Mouse (Mus musculus): ENCODE data around the gene Serpinb6d. TPM values are rescaled to one million over a fixed set of nuclear protein-coding genes. Genes with fewer than 3 reads are reported as not detected.

Serpinb6d gene
- polyA plus RNA-seq (2015; fragmentation: Nextera tagmentation; extraction: Ambion mirVana): not detected in 2 replicates

DNA sequence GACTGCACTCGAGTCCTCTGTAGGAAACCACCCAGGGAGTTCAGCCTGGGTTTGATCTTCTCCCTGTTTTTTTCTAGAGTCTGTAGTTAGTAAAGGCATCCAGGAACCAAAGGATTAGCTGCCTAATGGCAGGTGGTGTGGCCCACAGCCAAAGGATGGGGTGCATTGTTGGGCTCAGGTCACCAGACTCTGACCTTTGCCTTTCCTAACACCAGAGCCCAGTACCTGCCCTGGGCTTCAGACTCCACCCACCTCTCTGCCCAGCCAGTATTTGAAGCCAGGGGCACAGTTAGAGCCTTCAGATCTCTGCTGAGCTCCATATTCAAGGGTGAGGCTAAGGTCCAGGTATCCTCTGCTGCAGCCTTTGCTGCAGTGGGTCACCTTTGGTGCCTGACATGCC, at the start of gene Serpinb6d:
Serpinb6d (plus strand) TSS at position 301 of the 400 bp plus-strand sequence.
- 68% methylated on average over 1 of the region's 1 CpGs for WGBS
- Histone ChIP-seq H3K27ac (no peak within 1 kb of the TSS), H3K9me3 (no peaks in the 10 kb centered on the region), H3K4me2 (no peak within 1 kb of the TSS), H3K4me3 (no peak within 1 kb of the TSS), H3K4me1 (no peaks in the 10 kb centered on the region), H3K27me3 (no peaks in the 10 kb centered on the region), H3K36me3 (no peaks in the 10 kb centered on the region), H3K9ac (no peak within 1 kb of the TSS)
- no peak for ATAC-seq (ENCODE audit: insufficient number of reproducible peaks, low FRiP score, low TSS enrichment, low read depth)

DNA sequence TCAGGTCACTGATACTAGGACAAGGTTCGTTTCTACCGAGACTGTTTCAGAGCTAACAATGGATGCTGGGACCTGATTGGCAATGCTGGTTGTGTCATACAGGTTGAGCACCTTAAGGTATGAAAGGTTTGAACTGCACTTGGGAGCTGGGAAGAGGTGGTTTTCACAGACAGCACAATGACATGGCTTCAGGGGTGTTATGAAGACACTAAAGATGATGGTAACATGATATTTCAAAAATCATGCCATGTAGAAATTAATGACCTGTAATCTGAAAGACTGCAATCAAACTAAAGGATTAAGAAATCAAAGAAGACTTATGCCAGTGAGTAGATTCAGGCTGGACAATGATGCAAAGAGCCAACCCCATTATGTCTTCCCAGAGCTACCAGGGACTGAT, 38.3 kb upstream of the Serpinb6d start:
- H3K4me3 ChIP-seq: no peak overlapping the region
- WGBS: 87% methylated on average over 2 of the region's 2 CpGs
- H3K9me3 ChIP-seq: no peaks in the 10 kb centered on the region
- H3K27me3 ChIP-seq: no peaks in the 10 kb centered on the region
- H3K9ac ChIP-seq: no peak overlapping the region
- no peak overlapping the region for H3K27ac ChIP-seq
- H3K36me3 ChIP-seq: no peaks in the 10 kb centered on the region
- ATAC-seq (ENCODE audit: insufficient number of reproducible peaks, low FRiP score, low TSS enrichment, low read depth): no peak
- no peaks in the 10 kb centered on the region for H3K4me1 ChIP-seq
- no peak overlapping the region for H3K4me2 ChIP-seq

DNA sequence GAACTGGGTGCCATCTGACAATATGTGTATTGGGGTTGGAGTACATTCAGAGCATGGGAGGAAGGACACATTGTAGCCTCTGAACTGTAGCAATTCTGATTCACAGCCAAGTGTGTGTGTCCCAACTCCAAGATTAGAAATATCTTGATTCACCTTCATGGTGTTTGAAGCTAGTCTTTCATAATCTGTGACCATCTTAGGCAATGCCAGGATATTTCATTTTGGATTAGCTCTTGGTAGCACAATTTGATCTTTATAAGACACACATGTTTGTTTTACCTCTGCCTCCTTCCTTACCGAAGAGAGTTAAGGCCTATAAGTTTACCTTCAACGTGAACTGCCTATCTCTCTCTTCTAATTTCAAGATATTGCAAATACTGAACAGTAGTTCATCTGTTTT, 18.7 kb upstream of the Serpinb6d start:
- no peaks in the 10 kb centered on the region for H3K4me1 ChIP-seq
- WGBS: 73% methylated on average over 2 of the region's 2 CpGs
- H3K36me3 ChIP-seq: no peaks in the 10 kb centered on the region
- no peak for ATAC-seq (ENCODE audit: insufficient number of reproducible peaks, low FRiP score, low TSS enrichment, low read depth)
- no peak overlapping the region for H3K27ac ChIP-seq
- no peak overlapping the region for H3K4me2 ChIP-seq
- H3K9me3 ChIP-seq: no peaks in the 10 kb centered on the region
- no peak overlapping the region for H3K9ac ChIP-seq
- no peaks in the 10 kb centered on the region for H3K27me3 ChIP-seq
- no peak overlapping the region for H3K4me3 ChIP-seq

DNA sequence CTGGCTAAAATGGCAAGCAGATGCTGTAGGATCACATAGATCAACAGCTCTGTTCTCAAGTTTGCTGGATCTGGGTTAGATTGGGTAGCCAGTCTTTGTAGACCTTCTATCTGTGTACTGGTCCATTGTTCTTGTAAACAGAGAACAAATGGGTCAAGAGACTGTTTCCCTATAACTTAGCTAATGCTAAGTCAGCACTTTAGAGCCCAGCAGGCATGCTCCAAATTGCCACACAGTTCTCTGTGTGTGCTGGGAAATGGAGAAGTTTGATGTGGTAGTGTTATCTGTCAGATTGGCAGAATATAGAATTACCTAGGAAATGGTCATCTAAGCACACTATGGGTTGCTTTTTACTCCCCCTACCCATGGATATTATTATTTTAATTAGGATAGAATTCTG, 1.3 kb downstream of the Serpinb6d start:
- no peak for ATAC-seq (ENCODE audit: insufficient number of reproducible peaks, low FRiP score, low TSS enrichment, low read depth)
- Histone ChIP-seq H3K4me3 (no peak overlapping the region), H3K27me3 (no peaks in the 10 kb centered on the region), H3K9me3 (no peaks in the 10 kb centered on the region), H3K27ac (no peak overlapping the region), H3K9ac (no peak overlapping the region), H3K4me2 (no peak overlapping the region), H3K36me3 (no peaks in the 10 kb centered on the region), H3K4me1 (no peaks in the 10 kb centered on the region)

DNA sequence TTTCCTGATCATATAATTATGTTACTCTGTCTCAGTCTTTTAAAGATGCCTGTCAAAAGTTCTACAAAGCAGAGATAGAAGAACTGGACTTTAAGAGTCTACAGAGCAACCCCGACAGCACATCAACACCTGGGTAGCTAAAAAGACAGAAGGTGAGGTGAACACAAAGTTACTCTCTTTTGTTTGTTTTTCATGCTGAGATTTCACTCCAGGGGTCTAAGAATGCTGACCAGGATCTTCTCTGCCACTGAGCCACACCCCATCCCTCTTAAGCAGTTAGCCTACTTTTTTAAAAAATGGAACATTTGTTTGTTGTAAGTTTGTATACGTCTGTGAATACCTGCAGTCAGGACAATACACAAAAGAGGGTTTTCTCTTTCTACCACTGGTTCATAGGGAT, 59.1 kb downstream of the Serpinb6d start:
- 72% methylated on average over 2 of the region's 2 CpGs for WGBS
- no peak overlapping the region for H3K27ac ChIP-seq
- H3K36me3 ChIP-seq: no peaks in the 10 kb centered on the region
- no peak for ATAC-seq (ENCODE audit: insufficient number of reproducible peaks, low FRiP score, low TSS enrichment, low read depth)
- no peaks in the 10 kb centered on the region for H3K27me3 ChIP-seq
- H3K9ac ChIP-seq: no peak overlapping the region
- H3K4me2 ChIP-seq: no peak overlapping the region
- H3K4me3 ChIP-seq: no peak overlapping the region
- H3K4me1 ChIP-seq: no peaks in the 10 kb centered on the region
- no peaks in the 10 kb centered on the region for H3K9me3 ChIP-seq

Other genes starting within 250 kb of the Serpinb6d start
- gene Serpinb9g, start 176.6 kb upstream of the Serpinb6d start, polyA plus RNA-seq (2015; fragmentation: Nextera tagmentation; extraction: Ambion mirVana): not detected in 2 replicates
- gene Serpinb6e, start 182.0 kb downstream of the Serpinb6d start, polyA plus RNA-seq (2015; fragmentation: Nextera tagmentation; extraction: Ambion mirVana): not detected in 2 replicates
- gene Serpinb6c, start 244.3 kb downstream of the Serpinb6d start, polyA plus RNA-seq (2015; fragmentation: Nextera tagmentation; extraction: Ambion mirVana): 4.4 and 5.3 TPM in 2 replicates

Data from limb, embryonic 15.5 days (tissue).